Mouse (Mus musculus) bone marrow, adult 2 months (tissue): ENCODE data around the gene Mapkbp1.

ENCODE experiments used
- CTCF ChIP-seq: fragments of 200-500 bp; IDR thresholded peaks from 2 replicates; pipeline ENCODE4 v1.5.1; 2011; ENCODE audit warnings: low read length, control low read depth; ENCODE audit not compliant: control insufficient read depth, insufficient read depth
- POLR2A ChIP-seq: fragments of 200-500 bp; IDR thresholded peaks from 2 replicates; pipeline ENCODE4 v1.6.1; 2011; ENCODE audit warnings: low read depth, mild to moderate bottlenecking, control low read depth, low read length, borderline replicate concordance; ENCODE audit not compliant: control insufficient read depth

DNA sequence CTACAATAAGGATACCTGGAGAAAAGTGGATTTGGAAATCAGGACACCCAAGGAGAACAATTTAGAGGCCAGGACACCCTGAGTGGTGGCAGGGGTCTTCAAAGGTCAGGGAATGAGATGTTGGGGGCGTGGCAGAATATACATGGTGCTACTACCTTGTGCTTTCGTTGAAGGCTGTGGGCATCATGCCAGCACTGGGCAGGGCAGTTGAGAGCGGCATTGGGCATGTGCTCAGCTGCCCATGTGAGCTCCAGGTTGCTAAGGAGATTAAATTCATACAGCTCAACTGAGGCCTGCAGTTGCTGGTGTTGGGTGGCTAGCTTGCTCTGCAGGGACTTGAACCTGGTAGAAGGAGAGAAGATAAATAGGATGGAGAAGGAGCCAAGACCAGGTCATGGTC is 93.7 kb downstream of the Mapkbp1 start:
- TF ChIP-seq CTCF = no peak
- TF ChIP-seq POLR2A = no peak
